Mouse (Mus musculus): ENCODE measurements around the gene Ralbp1.

- TF ChIP-seq CTCF (IDR thresholded peaks at IDR 0.05; ENCODE audit: control insufficient read depth, insufficient read depth, insufficient replicate concordance, low read depth, low read length) (no peak; the same call in 1 of the 2 replicates), POLR2A (IDR thresholded peaks at IDR 0.05; ENCODE audit: control insufficient read depth, low read depth, low read length) (no peak)
Measured at GRCm38 (mm10) chr17:65872652-65873051, 12.9 kb downstream of the Ralbp1 start.
